Mouse (Mus musculus) activated CD4-positive, CD25-positive, alpha-beta regulatory T cell, adult 4 months (primary cell): ENCODE data around the gene Ddx5. TPM values are rescaled to one million over a fixed set of nuclear protein-coding genes. Genes with fewer than 3 reads are reported as not detected.
A peak's percentile ranks its signal among the peaks of the same experiment; 100 is the strongest.
"Not testable (repeated sequence)": the region's sequence is repeated elsewhere in the genome, so short reads cannot be mapped to it uniquely, and the experiment has no call there.

Experiments used
- ATAC-seq: one replicate; pipeline ENCODE4 v1.8.0; 2017
- polyA plus RNA-seq, 2 experiments: library from polyadenylated mRNA; unstranded; fragments of 100-300 nt; shearing (Covaris generic); gene quantifications; one replicate each; pipeline ENCODE4 v1.2.1; 2017

The Ddx5 gene
- polyA plus RNA-seq, 2 experiments from 2014 or later = 413 to 476 TPM

- ATAC-seq = peak; percentile 38
Observed at GRCm38 (mm10) chr11:106788026-106788774, 785 bp downstream of the Ddx5 start.

DNA sequence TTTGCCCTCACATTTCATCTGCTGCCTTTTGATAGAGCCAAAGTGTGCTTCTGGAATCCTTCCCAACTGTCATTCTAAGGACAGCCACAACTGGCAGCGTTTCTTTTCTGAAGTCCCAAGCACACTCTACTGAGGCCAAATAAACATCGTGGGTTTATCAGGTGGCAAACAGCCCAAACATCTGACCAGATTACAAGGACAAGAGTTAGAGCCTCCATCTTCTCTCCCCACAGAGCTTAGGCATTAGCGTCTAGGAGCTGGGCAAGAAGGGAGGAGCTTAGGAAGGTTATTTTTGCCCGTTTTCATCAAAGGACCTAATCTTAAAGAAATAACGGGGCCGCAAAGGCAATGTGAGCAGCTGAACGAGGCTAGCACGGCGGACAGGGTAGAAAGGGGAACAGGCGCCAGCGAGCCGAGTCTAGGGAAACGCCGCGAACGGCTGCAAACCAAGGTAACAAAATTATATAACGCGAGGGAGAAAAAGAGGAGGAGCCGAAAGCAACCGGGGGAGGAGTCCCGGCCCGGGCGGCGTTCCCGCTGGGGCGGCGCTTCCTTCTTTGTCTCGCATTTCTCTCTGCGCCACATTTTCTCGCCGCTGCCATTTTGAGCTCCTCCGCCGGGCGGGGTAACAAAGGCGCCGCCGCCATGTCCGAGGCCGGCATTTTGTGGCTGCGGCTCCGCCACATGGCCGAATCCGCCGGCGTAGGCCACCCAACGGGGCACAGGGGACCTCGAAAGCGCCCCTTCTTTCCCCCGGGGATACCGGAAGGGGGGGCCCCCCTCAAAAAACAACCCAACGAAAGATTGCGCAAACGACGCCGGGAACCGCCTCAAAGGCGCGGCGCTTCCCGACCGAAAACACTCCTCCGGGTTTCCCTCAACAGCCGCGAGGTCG lies 1.6 kb downstream of the Ddx5 start:
- ATAC-seq = peak; percentile 21

- no peak for ATAC-seq
Observed at GRCm38 (mm10) chr11:106785043-106785442, 3.9 kb downstream of the Ddx5 start.

GRCm38 (mm10) chr11:106784476-106784875 lies 4.5 kb downstream of the Ddx5 start:
- no peak for ATAC-seq

GRCm38 (mm10) chr11:106782841-106783764 lies 5.9 kb downstream of the Ddx5 start:
- ATAC-seq = no peak

DNA sequence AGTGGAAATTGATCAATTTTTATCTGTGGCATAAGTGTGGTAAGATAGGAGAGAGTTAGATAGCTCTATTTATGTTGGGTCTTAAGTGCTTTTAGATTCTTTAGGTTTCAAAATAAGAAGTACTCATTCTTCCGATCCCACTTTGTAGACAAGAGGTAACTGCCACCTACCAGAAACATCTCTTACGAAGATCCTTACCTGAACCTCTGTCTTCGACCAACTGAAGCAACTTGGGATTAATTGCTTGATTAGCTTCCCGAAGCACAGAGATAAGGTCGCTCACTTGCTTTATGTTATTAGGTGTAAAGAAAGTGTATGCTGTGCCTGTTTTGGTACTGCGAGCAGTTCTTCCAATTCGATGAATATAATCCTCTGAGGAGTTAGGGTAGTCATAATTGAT lies 6.7 kb downstream of the Ddx5 start:
- ATAC-seq = not testable (repeated sequence)

DNA sequence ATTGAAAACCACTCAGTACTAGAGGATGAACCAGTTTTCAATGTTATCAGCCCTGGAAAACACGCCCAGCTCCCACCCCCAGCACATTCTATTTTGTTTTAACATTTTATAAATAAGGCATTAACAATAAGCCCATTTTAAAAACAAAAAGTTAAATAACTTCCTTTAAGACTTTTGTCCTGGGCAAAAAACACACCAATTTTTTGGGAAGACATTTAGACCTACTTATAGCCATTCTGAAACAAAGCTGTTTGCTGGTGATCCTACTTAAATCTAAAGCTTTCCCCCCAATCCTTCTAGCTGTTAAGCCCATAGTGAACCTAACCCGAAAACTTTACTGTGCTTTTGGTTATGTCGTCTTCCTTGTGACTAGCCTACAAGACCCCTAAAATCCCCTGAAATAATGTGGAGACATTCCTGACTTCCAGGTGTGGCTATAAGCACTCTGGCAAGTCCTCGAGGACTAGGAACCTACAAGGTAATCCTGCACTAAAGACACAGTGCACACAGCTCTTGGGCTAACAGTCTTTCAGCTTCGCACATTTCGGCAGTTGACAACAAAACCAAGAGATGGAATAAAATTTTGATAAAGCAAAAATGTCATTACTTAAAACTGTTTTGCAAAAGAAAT lies 8.3 kb downstream of the Ddx5 start:
- ATAC-seq = no peak

DNA sequence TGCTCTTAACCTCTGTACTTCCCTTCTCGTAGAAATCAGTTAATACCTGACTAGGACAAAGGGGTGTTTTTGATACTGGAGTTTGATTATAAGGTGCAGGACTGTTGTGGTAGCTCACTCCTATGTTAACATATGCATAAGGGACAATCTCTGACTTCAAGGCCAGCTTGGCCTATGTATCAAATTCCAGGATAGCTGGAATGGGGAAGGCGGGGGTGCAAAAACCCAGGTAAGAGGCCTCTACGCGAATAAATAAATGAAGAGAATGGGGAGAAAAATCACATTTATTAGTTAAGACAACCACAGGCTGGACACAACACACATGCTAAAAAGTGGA lies 8.9 kb downstream of the Ddx5 start:
- no peak for ATAC-seq

DNA sequence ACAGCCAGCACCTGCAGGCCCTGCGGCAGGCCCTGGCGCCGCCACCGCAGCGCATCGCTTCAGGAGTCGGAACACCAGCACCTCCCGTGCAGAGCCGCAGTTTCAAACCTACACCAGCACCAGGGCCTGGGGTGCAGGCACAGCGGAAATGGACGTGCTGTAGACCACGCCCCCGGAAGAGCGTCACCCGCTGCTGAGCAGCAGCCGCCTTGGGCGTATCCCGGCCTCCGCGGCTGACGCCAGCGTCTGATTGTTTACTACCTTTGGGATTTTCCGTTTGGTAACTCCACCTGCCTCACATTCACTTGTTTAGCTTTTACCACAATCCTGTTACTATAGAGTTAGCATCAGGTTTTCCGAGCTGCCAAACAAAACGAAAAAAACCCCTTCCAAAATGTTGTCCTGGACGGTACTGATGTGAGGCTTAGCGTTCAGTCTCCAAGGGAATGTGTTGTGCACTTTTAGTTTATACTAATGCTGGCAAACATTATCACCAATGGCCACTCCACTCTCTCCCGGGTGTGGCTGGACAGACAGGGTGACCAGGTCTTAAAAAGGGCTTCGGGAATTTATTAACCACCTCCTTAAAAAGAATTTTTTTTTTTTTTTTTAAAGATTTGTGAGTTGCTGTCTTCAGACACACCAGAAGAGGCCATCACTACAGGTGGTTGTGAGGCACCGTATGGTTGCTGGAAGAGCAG lies 9.4 kb downstream of the Ddx5 start, which contains the start of gene Polg2:
Gene Polg2, minus strand, starts transcription at position 150 of the 701 bp plus-strand sequence.
- peak; percentile 84 for ATAC-seq

DNA sequence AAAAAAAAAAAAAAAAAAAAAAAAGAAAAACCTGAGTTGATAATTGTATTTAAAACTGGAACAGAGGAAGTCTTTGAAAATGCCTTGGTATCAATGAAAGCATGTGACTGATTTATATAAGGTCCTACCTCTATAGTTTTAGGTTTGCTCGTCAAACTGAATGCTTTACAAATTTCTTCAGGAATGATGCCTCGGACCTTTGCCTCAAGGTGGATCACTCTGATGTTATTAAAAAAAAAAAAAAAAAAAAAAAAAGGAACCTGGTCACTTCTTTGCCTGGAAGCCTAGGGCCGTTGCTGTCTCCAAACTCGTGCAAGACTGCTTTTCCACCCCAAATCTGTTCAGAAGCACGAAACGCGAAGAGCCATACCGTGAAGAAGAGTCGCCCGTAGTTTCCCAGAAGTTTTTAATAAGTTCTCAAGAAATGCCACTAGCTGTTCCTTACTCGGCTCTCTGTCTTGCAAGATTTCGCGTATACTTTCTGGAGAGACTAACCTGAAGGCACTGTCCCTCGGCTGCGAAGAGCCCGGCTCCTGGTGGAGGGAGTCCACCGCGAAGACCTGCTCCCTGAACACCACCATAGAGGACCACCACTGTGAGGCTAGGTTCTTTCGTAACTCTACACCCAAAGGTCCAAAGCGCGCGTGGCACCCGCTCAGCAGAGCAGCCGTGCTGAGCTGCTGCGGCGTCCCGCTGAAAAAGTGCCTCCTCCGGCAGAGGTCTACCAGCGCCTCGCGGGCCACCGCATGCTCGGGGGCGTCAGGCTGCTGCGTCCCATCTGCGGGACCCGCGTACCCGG lies 10.2 kb downstream of the Ddx5 start:
- peak; percentile 22 for ATAC-seq

DNA sequence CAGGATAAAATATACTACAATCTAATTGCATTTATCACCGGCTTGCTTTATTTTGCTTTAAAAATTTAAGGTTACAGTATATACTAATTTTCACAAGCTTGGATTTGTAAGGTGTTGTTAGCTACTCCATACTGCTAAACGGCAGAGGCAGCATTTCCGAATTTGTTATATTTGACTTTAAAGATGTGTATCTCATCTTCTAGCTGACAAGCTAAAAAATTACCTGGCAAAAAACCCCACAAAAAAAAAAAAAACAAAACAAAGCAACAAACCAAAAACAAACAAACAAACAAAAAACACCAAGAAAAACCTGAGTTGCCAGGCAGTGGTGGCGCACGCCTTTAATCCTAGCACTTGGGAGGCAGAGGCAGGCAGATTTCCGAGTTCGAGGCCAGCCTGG lies 10.9 kb downstream of the Ddx5 start:
- ATAC-seq = no peak

- ATAC-seq = no peak
Observed at GRCm38 (mm10) chr11:106777395-106777794, 11.6 kb downstream of the Ddx5 start.

GRCm38 (mm10) chr11:106776960-106777359 lies 12.0 kb downstream of the Ddx5 start:
- no peak for ATAC-seq

DNA sequence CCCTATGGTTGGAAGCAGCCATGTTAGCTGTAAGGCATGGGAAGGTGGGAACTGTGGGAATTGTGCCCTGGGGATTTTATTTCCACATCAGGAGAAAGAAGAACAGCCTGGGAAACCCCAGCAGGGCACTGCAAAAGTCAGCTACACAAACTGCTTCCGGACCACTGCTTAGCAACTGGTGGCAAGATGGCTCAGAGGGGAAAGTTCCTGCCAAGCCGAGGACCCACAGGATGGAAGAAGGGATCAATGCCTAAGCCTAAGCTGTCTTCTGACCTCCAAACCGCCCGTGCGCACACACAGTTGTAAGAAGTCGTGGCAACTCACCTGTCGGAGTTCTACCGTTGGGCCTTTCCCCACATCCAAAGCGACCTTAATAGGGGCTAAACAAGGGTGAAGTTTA lies 15.9 kb downstream of the Ddx5 start:
- no peak for ATAC-seq

- no peak for ATAC-seq
Observed at GRCm38 (mm10) chr11:106770195-106770974, 18.6 kb downstream of the Ddx5 start.

DNA sequence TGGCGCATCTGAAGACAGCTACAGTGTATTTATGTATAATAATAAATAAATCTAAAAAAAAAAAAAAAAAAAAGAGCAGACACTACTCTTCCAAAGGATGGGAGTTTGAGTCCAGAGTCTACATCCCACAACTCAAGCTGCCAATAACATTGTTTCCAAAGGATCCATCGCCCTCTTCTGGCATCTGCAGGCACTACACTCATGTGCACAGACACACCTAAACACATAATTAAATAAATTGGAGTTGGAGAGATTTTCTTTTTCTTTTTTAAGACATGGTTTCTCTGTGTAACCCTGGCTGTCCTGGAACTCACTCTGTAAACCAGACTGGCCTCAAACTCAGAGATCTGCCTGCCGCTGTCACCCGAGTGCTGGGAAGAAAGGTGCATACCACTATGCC lies 21.5 kb downstream of the Ddx5 start:
- no peak for ATAC-seq

GRCm38 (mm10) chr11:106766611-106767162 lies 22.3 kb downstream of the Ddx5 start:
- no peak for ATAC-seq

DNA sequence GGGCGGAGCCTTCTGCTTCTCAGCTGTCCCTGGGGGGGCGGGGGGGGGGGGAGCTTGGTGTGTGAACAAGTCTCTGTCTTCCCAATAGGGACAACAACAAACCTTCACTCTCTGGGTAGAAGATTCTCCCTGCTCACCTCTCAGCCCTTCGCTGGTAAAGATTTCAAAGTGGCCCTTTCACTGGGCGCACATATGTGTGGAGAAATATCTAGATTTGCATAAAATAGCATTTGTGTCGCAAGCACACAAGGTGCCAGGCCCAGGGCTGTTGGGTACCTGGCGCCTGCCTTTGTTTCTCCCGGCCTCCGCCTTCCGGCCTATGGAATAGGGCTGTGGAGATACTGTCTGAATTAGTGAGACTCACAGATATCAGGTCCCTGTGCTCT lies 26.2 kb downstream of the Ddx5 start:
- ATAC-seq = no peak

GRCm38 (mm10) chr11:106762139-106762799 lies 26.7 kb downstream of the Ddx5 start:
- peak; percentile 68 for ATAC-seq
